25 mouse cellular contexts compared by ENCODE assay signal in the genomic region with DNA sequence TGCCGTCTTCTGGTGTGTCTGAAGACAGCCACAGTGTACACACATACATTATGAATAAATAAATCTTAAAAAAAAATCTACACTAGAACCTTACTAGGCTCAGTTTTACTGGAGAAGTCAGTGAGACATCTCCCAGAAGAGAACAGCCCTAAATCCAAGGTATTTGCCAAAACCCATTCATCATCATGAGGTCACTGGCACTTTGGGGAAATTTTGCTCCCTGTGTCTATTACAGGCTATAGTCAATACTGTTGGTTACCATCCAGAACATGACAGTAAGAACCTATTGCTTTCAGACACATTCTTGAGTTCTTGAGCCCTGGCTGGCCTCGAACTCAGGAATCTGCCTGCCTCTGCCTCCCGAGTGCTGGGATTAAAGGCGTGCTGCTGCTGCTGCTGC.
DNase-seq lines count a peak whose midpoint lies in the region; ATAC-seq and TF ChIP-seq lines count a peak whose summit lies in the region.
"Had no signal": no experiment of that assay in that cellular context is flagged by ENCODE, and none has a peak within 500 bp of the region (broad histone marks: within the 10 kb centered on the region; RNA-seq: fewer than 3 reads in every experiment).

No protein-coding gene starts in this region.

- no peak for TF ChIP-seq CTCF in forebrain, postnatal 0 days (IDR thresholded peaks at IDR 0.05; ENCODE audit: low read depth)

- no peaks in the 10 kb centered on the region; the same call in 1 of the 2 replicates for H3K36me3 ChIP-seq in forebrain, postnatal 0 days (ENCODE audit: insufficient read depth)
- H3K36me3 ChIP-seq: embryonic facial prominence, embryonic 15.5 days had no signal

- no peaks in the 10 kb centered on the region for H3K9me3 ChIP-seq in forebrain, postnatal 0 days (ENCODE audit: low read length)
- H3K9me3 ChIP-seq: embryonic facial prominence, embryonic 13.5 days; embryonic facial prominence, embryonic 15.5 days; forebrain, embryonic 10.5 days; forebrain, embryonic 12.5 days had no signal

- WGBS in forebrain, postnatal 0 days = 95% methylated on average over 4 of the region's 4 CpGs

- no peak overlapping the region for H3K9ac ChIP-seq in forebrain, postnatal 0 days
- H3K9ac ChIP-seq: embryonic facial prominence, embryonic 13.5 days; embryonic facial prominence, embryonic 15.5 days; forebrain, embryonic 12.5 days had no signal

- peak; percentile 42 to 76 for DNase-seq in adrenal gland, adult (ENCODE audit: inconsistent age in 2 of 2, low spot score in 1 of 2)
- DNase-seq in adrenal gland, postnatal 14 days = no peak
- peak; percentile 31 for DNase-seq in adrenal gland, adult 8-10 months
- DNase-seq in adrenal gland, postnatal 4 days (ENCODE audit: low spot score in 2 of 2) = no peak
- DNase-seq in heart, adult 11 months = peak; percentile 59
- no peak for DNase-seq in heart, postnatal 4 days
- peak; percentile 30 to 46 for DNase-seq in adrenal gland, postnatal 36 days
- no peak for DNase-seq in forebrain, postnatal 0 days
- DNase-seq: cerebellum, adult 11 months; cerebellum, adult 18-20 months; cerebellum, adult 8-10 months; cerebellum, adult 9-11 months; cerebellum, postnatal 14 days; cerebellum, postnatal 36 days; embryo, embryonic 11 days; gastrocnemius, adult 2 months had no signal

- H3K4me3 ChIP-seq in forebrain, postnatal 0 days (ENCODE audit: low read depth, low read length) = no peak overlapping the region
- H3K4me3 ChIP-seq: embryonic facial prominence, embryonic 13.5 days; embryonic facial prominence, embryonic 15.5 days; erythroblast, embryonic 14.5 days; forebrain, embryonic 10.5 days; forebrain, embryonic 12.5 days; gastrocnemius, adult 2 months had no signal

- H3K27ac ChIP-seq in forebrain, postnatal 0 days (ENCODE audit: low read depth, low read length) = no peak overlapping the region
- H3K27ac ChIP-seq: embryonic facial prominence, embryonic 13.5 days; embryonic facial prominence, embryonic 15.5 days; forebrain, embryonic 10.5 days; forebrain, embryonic 12.5 days; gastrocnemius, adult 2 months had no signal

- no peak overlapping the region for H3K4me2 ChIP-seq in forebrain, postnatal 0 days (ENCODE audit: low read depth)
- H3K4me2 ChIP-seq: embryonic facial prominence, embryonic 13.5 days; embryonic facial prominence, embryonic 15.5 days; forebrain, embryonic 12.5 days had no signal

- no peaks in the 10 kb centered on the region for H3K27me3 ChIP-seq in forebrain, postnatal 0 days (ENCODE audit: insufficient read depth, low read length)
- H3K27me3 ChIP-seq: embryonic facial prominence, embryonic 13.5 days; embryonic facial prominence, embryonic 15.5 days; forebrain, embryonic 12.5 days; Patski had no signal

- H3K4me1 ChIP-seq in forebrain, postnatal 0 days (ENCODE audit: insufficient read depth) = no peaks in the 10 kb centered on the region
- H3K4me1 ChIP-seq: embryonic facial prominence, embryonic 13.5 days; embryonic facial prominence, embryonic 15.5 days had no signal

- no peak for ATAC-seq in forebrain, postnatal 0 days
- ATAC-seq: activated CD4-positive, CD25-positive, alpha-beta regulatory T cell, adult 4 months; forebrain, embryonic 14.5 days; forebrain, embryonic 16.5 days; Patski had no signal

Comparison
In these comparisons a context has a peak if more than half of its experiments do, and no peak if none do; other contexts are left out.
1. DNase-seq: peak in adrenal gland, adult (2 of 2), adrenal gland, adult 8-10 months (single experiment), heart, adult 11 months (single experiment) and adrenal gland, postnatal 36 days (2 of 2); none in adrenal gland, postnatal 14 days (single experiment), adrenal gland, postnatal 4 days (0 of 2), heart, postnatal 4 days (single experiment) and forebrain, postnatal 0 days (single experiment).